Mouse (Mus musculus) brain, adult 2 months (tissue): ENCODE measurements around the gene Zfp629.
A peak's percentile ranks its signal among the peaks of the same experiment; 100 is the strongest.
"Not testable (repeated sequence)": the region's sequence is repeated elsewhere in the genome, so short reads cannot be mapped to it uniquely, and the experiment has no call there.

ENCODE experiments used
- DNase-seq: peaks from one replicate; pipeline ENCODE4 v3.0.0; 2011; ENCODE audit warnings: low read depth, low spot score

Zfp629 gene

DNA sequence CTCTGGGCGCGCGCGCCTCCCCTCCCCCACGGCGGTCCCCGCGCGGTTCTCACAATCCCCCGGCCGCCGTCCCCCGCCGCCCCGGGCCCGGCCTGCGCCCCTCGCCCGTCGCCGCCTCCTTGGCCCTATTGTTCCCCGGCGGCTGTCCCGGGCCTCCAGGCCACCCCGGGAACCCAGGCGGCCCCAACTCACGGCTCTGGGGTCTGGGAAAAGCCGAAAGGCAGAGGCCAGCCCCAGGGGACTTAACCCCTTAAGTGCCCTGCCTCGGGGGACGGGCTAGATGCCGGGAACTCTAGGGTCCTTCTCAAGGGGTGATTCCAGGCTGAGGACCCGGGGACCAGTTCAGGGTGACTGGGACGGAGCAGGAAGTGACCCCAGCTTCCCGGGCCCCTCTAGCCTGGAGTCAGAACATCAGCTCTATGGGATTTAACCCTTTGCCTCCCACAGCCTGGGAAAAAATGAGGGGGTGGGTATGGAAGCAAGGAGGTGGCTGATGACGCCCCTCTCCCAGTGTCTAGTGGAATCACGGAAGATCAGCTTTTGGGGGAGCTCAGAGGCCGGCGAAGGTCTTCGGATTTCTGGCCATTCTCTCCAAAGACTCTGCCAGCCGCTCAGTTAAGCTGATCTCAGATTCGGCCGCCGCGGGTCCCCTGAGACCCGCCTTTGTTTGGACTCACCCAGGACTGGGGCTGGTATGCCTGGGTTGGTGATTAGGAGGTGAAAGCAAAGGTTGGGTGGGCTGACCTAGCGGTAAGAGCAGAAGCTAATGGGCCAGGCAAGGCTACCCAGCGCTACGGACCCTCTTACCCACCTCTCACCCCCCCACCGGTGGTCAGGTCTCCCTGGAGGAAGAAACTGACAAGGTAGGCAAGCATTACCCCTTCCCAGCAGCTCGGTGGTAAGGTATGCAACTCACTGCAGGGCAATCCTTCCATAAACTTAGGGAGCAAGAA is at the start of gene Zfp629:
Zfp629 (minus strand) TSS at position 907 of the 953 bp plus-strand sequence.
- DNase-seq, result peak; percentile 90

DNA sequence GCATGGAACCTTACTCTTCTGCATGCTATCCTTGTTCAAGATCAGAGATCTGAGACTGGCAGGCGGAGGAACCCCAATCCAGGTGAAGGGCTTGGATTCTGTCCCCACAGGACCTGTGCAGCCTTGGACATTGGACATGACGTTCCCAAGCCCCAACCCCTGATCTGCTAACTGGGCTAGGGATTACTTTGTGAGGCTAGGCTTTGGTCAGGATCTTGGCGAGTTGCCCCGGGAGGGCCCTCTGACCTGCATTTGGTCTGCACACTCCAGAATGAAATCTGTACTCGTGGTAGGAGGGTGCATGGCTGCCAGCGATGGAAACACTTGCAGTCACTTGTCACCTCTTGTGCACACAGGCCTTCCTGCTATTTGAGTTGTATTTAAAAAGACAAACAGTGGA is 47.3 kb upstream of the Zfp629 start:
- no peak for DNase-seq

DNA sequence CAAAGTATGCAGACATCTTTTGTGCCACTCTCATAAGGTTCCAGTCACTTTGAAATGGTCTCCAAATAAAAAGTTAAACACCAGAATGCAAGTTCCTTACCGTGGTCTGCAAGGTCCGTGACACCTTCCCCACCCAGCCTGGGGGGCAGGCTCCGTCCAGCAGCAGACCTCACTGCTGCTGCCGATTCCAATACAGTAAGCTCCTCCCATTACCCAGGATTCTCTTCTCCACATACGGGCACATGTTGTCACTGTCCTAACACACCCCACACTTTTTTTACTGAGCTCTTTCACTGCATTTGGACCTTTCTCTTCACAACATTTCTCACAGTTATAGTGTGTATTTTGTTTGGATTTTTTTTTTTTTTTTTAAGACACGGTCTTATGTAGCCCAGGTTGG is 46.2 kb upstream of the Zfp629 start:
- DNase-seq, result no peak

DNA sequence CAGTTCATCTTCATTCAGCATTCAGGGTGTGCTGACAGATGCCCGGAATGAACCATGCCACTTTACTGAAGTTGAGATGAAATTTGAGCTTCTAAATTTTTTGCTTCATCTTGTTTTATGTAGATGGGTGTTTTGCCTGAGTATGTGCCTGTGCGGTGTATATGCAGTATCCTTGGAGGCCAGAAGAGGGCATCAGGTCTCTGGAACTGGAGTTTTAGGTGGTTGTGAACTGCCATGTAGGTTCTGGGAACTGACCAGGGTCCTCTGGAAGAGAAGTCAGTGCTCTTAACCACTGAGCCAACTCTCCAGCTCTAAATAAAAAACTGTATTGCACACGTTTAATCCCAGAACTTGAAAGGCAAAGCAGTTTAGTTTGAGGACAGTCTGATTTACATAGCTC is 45.3 kb upstream of the Zfp629 start:
- DNase-seq, result no peak

DNA sequence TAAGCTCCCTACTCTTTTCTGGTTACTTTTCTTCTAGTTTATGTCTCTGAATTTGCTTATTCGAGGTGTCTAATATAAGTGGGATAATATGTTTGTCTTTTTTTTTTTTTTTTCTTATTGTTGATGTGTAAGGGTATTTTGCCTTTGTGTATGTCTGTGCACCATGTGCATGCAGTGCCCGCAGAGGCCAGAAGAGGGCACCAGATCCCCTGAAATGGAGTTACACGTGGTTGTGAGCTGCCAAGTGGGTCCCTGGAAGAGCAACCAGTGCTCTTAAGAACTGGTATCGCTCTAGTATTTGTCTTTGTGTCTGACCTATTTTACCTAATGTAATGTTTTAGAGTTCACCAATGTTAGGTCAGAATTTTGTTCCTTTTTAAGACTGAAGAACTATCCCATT is 41.3 kb upstream of the Zfp629 start:
- peak; percentile 58 for DNase-seq

DNA sequence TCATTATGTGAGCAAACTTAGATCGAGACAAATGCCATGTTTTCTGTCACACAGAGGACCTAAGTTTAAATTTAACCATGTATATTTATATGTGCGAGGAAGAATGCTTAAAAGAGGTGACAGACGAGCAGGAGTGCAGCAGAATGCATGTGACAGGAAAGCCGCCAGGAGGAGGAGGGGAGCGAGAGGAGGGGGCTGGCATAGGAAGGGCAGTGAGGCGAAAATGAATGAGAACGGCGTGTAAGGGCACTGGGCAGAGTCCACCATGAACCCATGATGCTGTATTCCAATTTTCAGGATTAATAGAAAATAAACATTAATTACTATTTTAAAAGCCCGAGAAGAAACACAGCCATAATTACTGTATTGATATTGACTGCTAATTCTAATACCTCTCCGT is 38.7 kb upstream of the Zfp629 start:
- no peak for DNase-seq

DNA sequence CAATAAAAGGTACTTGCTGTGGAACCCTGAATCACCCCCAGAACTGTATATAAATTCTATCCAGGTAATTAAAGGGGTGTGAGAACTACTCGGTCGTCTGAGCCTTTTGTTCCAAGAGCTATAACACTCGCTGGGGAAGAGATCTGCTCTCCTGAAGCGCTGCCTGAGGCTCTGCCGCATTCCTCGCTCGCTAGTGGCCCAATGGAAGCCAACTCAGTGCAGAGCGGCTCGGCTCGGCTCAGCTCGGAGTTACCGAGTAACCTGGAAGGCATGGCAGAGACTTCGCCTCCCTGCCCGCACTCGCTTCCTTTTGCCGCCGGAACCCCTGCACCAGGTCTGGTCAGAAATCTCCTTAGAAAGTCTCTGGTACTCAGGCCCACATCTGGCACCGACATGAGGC is 36.5 kb upstream of the Zfp629 start:
- DNase-seq, result peak; percentile 8

DNA sequence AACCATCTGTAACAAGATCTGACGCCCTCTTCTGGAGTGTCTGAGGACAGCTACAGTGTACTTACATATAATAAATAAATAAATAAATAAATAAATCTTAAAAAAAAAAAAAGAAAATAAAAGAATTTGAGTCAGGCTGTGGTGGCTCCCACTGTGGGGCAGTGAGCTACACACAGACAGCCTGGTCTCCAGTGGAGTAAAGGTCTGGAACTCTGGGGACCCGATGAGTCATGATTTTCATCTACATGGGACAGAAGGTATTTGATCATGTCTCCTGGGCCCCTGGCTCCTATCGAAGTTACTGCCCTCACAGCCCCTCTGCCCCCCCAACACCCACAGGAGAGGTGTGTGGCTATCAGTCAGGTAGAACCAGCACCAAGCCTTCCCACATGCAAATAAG is 36.0 kb upstream of the Zfp629 start:
- DNase-seq, result no peak

DNA sequence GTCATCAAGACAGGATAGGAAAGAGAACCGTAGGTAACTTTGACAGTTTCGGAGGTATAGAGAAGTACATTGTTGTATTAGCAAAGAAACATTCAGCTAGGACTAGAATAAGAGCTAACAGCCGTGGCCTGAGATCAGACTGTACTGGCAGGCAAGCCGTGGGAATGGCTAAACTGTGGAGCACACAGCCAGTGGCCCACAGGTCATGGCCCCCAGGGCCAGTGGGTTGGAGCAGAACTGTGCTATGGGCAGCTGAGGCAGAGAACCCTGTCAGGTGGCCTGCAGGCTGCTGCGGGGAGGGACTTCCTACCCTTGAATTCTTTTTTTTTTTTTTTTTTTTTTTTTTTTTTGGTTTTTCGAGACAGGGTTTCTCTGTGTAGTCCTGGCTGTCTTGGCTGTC is 33.6 kb upstream of the Zfp629 start:
- DNase-seq, result no peak

DNA sequence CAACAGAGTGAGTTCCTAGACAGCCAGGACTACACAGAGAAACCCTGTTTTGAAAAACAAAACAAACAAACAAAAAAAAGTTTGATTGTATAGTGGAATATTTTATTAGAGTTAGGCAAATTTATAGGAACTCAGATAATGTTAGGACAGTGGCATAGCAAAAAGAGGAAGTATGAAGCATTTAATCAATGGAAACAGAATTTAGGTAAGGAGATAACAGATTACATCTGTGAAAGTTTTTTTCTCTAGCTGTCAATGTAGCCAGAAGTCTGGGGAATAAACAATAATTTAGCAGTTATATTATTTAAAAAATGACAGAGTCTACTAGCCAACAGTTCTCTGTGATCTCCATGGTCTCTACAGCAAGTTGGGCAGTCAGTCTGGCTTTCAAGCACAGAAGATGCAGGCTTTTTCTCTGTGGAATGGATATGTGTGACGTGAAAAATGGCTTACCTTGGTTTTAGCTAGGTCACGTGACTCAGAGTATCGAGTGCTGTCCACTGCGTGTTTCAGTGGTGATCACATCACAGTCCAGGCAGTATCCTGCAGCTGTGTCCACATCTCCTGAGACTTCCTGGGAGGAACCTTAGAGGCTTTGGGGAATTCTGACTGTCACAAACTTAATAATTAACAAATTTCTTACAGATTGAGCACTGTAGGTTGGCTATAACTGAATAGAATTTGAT is 33.1 kb upstream of the Zfp629 start:
- no peak for DNase-seq

DNA sequence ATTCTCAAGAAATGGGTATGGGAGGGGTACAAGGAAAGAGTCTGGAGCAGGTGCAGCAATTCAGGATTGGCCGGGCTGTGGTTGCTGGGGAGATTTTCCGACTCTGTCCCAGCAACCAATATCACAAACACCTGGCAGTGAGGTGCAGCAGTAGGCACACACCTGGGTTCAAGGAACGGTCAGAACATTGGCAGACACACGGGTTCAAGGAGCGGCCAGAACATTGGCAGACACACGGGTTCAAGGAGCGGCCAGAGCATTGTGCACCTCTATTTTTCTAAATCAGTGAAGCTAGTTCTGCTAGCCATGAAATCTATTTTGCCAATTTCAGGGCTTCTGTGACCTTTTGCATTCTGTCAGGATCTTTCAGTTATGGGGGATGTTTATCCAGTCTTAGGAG is 32.0 kb upstream of the Zfp629 start:
- DNase-seq, result not testable (repeated sequence)

DNA sequence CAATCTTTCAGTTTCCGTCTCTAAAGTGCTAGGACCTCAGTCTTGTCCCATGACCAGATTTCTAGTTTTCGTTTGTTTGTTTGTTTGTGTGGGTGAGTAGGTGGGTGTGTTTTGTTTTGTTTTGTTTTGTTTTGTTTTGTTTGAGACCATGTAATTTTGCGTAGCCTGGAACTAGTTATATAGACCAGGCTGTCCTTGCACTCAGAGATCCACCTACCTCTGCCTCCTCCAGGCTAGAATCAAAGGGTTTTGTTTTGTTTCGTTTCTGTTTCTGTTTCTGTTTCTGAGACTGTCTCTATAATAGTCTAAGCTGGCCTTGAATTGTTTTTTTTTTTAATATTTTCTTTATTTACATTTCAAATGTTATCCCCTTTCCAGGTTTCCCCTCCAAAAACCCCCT is 30.8 kb upstream of the Zfp629 start:
- DNase-seq, result no peak

DNA sequence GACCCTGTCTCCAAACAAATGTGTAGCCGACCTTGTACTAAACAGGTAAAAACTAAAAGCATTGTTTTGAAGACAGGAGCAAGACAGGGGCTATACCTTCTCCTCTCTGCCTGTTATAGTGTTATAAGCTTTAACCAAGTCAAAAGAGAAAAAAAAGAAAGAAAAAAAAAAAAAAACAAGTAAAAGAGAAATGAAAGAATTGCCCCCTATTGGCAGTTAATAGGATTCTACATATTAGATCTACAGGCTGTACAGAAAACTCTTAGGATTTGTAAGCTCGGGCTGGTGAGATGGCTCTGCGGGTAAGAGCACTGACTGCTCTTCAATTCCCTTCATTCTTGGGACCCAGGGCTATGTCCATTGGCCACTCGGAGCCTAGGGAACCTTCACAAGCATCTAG is 26.7 kb upstream of the Zfp629 start:
- no peak for DNase-seq

DNA sequence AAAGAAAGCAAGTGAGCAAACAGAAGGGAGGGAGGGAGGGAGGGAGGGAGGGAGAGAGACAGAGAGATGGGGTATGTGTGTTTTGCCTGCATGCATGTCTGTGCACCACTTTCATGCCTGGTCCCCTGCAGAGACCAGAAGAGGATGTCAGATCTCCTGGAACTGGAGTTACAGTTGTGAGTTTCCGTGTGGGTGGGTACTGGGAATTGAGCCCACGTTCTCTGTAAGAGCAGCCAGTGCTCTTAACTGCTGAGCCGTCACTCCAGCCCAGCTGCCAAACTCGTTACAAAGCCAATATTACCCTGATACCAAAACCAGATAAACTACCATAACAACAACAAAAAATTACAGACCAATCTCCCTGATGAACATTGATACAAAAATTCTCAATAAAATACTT is 25.7 kb upstream of the Zfp629 start:
- peak; percentile 78 for DNase-seq

DNA sequence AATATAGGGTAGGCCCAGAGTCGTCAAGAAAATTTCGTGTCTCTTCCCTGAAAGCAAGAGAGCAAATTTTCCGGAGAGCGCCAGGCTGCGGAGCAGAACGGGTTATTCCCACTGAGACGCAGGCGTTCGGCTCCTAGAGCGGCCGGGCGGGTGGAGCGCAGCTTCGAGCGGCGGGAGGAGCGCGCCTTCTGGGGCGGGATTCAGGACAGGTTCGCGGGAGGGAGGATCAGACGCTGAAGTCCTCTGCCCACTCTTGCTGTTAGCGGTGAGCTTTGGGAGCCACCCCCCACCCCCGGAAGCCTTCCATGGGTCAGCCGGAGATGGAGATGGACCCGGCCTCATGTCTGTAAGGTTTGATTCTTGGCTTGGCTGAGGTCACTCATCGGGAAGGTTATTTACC is 21.4 kb upstream of the Zfp629 start:
- DNase-seq, result peak; percentile 94

DNA sequence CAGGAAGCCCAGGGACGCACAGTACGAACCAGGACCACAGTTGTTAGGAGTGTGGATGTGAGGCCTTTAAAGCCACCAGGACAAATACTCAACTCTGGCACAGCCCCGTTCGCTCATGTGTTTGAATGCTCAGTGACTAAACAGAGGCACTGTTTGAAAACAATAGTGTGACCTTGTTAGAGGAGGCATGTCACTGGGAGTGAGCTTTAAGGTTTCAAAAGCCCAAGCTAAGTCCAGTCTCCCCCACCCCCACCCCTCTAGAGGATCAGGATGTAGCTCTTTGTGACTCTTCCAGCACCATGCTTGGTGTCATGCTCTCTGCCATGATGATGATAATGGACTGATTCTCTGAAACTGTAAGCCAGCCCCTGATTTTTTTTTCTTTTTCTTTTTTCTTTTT is 15.8 kb upstream of the Zfp629 start:
- no peak for DNase-seq

DNA sequence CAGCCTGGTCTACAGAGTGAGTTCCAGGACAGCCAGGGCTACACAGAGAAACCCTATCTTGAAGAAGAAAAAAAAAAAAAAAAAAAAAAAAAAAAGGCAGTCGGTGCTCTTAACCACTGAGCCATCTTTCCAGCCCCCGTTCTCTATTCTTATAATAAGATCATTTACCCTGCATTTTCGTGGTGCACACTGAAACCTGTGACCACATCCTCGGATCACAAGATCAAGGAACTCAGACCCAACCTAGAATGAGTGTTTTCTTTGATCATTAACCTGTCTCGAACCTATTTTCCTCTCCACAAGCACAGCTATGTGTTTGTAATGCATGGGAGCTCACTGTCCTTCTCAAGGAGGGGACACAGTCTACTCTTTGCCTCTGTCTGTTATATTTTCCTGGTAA is 13.0 kb upstream of the Zfp629 start:
- no peak for DNase-seq

DNA sequence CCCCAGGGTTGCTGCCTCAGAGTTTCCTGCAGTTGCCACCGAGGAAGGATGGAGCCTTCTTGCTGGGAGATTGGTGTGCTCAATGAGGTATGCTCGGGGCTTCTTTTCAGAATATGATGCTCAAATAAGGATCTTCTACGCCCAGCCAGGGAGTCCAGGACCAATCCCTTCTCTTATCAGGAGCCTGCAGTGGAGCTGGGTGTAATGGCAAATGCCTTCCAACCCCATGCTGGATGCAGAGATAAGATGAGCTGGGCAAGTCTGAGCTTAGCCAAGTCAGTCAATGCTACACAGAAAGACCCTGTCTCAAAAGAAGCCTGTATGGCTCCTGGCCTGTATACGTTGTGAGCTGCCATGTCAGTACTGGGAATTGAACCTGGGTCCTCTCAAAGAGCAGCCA is 10.9 kb upstream of the Zfp629 start:
- no peak for DNase-seq

DNA sequence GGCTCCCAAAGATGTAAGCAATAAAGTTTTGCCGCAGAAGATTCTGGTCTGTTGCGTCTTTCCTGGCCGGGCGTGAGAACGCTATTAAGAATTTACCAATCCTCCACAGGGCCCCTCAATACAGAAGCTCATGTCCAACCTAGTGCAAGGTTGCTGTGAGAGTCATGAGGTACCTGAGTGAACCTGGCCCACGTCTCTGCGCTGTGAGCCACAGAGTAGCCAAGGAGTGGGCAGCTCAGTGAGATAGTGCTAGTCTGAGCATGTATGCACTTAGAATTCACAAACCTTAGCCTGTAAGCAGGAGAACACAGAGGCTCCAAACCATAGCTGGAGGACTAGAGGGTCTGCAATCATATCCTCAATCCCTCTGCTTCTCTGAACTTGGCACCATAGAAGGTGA is 10.4 kb upstream of the Zfp629 start:
- DNase-seq, result no peak

DNA sequence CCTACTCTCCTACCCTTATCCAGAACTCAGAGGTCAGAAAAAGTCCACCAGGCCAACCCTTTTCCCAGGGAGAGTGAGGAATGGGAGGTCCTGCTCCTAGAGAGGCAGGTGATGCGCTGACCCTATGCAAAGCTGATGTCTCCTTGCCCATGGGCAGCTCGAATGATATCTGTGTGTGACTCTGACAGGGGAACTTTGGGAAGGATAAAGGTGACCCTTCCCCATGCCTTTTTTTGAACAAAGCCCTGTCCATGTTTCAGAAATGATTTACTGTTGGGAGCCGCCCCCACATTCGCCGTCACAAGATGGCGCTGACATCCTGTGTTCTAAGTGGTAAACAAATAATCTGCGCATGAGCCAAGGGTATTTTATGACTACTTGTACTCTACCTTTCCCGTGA is 2.8 kb upstream of the Zfp629 start:
- not testable (repeated sequence) for DNase-seq

DNA sequence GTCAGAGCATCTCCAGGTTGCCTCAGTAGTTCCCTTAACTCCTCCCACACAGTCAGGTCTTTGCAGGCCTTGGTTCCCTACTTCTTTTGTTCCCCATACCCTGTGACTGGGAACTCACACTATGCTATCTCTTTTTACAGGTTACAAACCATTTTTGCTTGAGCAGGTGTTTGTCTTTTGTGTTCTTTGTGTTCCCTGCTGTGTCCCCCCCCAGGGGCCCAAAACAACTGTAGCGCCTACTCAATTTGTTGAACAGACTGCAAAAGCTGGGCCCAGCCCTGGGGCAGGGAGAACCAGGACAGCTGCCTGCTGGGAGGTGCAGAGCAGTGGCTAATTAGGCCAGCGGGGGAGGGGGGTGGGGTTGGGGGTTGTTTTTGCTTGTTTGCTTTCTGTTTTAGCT is 2.4 kb upstream of the Zfp629 start:
- DNase-seq, result peak; percentile 22

DNA sequence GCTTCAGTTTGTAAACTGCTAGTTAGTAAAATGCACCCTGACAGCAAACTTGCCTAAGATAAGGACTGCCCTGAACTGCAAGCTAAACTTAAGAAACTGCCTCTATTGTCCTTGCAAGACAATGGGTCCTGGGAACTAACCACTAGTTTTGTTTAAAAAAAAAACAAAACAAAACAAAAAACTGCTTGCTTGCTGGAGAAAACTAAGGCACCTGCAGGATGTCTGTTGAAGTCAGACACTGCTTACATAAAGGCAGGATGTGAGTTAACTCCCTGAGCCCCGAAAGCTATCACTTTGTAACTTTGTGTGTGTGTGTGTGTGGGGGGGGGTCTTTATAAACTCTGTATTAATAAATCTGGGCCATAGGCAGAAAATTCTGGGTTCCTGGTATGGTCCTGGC is 1.3 kb upstream of the Zfp629 start:
- DNase-seq, result no peak

DNA sequence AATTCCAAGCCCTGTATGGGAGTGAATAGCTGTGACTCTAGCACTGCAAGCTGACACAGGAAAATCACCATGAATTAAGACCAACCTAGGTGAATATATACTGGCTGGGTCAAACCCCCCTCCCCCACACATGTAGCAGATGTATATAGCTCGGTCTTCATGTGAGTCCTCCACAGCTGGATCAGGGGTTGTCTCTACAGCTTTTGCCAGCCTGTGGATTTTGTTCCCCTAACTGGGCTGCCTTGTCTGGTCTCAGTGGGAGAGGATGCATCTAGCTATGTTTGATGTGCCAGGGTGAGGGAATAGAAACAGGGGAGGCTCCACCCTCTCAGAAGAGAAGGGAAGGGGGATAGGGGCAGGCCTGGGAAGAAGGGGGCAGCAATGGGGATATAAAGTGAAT is 739 bp upstream of the Zfp629 start:
- DNase-seq, result no peak
